Mouse (Mus musculus) megakaryocyte, embryonic 14.5 days (primary cell): ENCODE measurements around the gene Cog5. TPM values are rescaled to one million over a fixed set of nuclear protein-coding genes. Genes with fewer than 3 reads are reported as not detected.

Experiments
- H3K27me3 ChIP-seq: replicated peaks from 2 replicates; pipeline ENCODE3; 2012; ENCODE audit warnings: inconsistent platforms
- H3K36me3 ChIP-seq: replicated peaks from 2 replicates; pipeline ENCODE3; 2012; ENCODE audit warnings: low read length, inconsistent platforms, mixed read lengths
- H3K4me1 ChIP-seq: 2 replicates; pipeline ENCODE4 v1.6.1; 2012; ENCODE audit warnings: inconsistent platforms
- H3K4me3 ChIP-seq: replicated peaks from 2 replicates; pipeline ENCODE3; 2012; ENCODE audit warnings: moderate library complexity, mild to moderate bottlenecking, inconsistent platforms
- H3K9me3 ChIP-seq: 2 replicates; pipeline ENCODE4 v1.6.1; 2012; ENCODE audit warnings: inconsistent platforms
- FLI1 ChIP-seq: IDR thresholded peaks from 2 replicates; pipeline ENCODE4 v1.6.1; 2012; ENCODE audit warnings: low read length, inconsistent platforms, mixed read lengths
- GATA1 ChIP-seq: IDR thresholded peaks from 3 replicates; pipeline ENCODE4 v1.6.1; 2012; ENCODE audit warnings: mixed read lengths, low read length, inconsistent platforms, borderline replicate concordance
- polyA plus RNA-seq: library from polyadenylated mRNA; stranded (reverse); fragments of >175 nt; gene quantifications from 2 replicates; pipeline ENCODE4 v1.2.3, GENCODE M21; 2012; ENCODE audit warnings: low replicate concordance; ENCODE audit not compliant: insufficient read depth

The Cog5 gene
- polyA plus RNA-seq, 1 experiment, result 0.56 TPM

DNA sequence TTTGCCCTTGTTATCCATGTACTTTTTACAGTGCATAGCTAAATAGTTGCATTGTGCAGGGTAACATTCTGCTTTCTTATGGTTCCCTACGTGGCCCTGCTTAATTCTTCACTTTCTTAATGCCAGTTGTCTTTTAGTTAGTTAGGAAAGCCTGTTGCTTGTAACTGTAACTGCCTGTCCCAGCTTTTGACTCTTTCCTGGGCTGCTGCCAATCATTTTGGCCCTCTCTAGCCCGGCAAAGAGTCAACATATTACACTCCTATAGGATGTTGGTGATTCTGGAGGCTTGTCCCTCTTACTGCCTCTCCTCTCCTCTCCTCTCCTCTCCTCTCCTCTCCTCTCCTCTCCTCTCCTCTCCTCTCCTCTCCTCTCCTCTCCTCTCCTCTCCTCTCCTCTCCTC lies 51.5 kb downstream of the Cog5 start:
- Histone ChIP-seq H3K4me3 (no peak overlapping the region), H3K9me3 (no peaks in the 10 kb centered on the region), H3K36me3 (peaks cover 5% of the 10 kb centered on the region), H3K4me1 (peaks cover 7% of the 10 kb centered on the region; the same call in 1 of the 2 replicates), H3K27me3 (no peaks in the 10 kb centered on the region)
- TF ChIP-seq GATA1, result no peak
- no peak for TF ChIP-seq FLI1

DNA sequence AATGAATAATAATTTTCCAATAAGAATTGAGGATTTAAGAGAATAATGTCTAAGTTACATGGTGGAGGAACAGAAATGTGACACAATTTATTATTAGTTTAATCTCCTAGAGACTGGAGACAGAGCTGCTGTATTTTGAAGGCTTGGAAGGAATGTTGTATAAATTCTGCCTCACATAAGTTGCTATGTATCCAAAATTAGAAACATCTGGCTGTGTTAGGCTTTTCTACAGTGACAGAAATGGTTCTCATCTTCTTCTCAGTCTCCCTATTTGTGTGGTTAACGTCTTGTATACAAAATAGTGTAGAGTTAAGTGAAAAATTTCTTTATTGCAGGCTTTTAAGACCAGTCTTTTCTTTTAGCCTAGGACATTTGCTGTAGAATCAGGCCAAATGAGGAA lies 52.9 kb downstream of the Cog5 start:
- H3K4me3 ChIP-seq, result no peak overlapping the region
- no peak for TF ChIP-seq FLI1
- no peak for TF ChIP-seq GATA1
- H3K36me3 ChIP-seq, result peaks cover 5% of the 10 kb centered on the region
- H3K4me1 ChIP-seq, result peaks cover 11% of the 10 kb centered on the region; the same call in 1 of the 2 replicates
- no peaks in the 10 kb centered on the region for H3K27me3 ChIP-seq
- no peaks in the 10 kb centered on the region for H3K9me3 ChIP-seq

DNA sequence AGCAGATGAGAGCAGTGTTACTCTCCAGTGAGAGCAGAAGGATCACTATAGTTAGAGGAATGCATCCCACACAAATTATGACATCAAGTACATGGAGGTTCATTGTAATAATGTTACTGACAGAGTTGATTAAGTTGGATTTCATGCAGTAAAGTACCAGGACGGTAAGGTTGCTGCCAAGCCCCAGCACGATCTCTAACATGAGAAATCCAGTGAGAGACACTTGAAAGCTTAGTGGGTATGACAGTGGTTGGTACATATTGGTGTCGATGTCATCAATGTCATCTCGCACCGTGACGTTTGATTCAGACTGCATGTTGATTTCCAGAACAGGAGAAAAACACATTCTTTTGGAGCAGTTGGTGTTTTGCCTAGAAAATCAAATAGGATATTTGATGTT lies 55.0 kb downstream of the Cog5 start:
- Histone ChIP-seq H3K4me1 (peaks cover 6% of the 10 kb centered on the region; the same call in 1 of the 2 replicates), H3K36me3 (peaks cover 5% of the 10 kb centered on the region), H3K4me3 (no peak overlapping the region), H3K9me3 (no peaks in the 10 kb centered on the region), H3K27me3 (no peaks in the 10 kb centered on the region)
- TF ChIP-seq FLI1 (no peak), GATA1 (no peak)

DNA sequence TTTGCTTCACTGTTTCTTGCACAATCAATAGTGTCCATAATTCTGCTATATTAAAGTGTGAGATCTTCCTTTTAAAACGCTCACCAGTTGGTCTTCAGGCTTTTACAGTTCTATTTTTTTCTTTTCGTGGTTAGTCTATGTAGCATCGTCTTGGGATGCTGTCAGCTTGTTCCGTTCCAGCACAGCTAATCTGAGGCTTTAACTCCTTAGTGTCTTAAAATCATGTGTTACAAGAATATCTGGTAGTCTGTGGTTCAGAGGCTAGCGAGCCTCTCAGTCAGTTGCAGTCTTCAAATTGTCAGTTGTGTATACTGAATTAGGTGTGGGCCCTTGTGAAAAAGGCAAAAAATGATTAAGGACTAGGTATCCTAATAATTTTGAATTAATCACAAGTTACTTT lies 57.6 kb downstream of the Cog5 start:
- Histone ChIP-seq H3K9me3 (no peaks in the 10 kb centered on the region), H3K4me3 (no peak overlapping the region), H3K4me1 (peaks cover 6% of the 10 kb centered on the region; the same call in 1 of the 2 replicates), H3K27me3 (no peaks in the 10 kb centered on the region), H3K36me3 (peaks cover 5% of the 10 kb centered on the region)
- TF ChIP-seq FLI1, result no peak
- TF ChIP-seq GATA1, result no peak

DNA sequence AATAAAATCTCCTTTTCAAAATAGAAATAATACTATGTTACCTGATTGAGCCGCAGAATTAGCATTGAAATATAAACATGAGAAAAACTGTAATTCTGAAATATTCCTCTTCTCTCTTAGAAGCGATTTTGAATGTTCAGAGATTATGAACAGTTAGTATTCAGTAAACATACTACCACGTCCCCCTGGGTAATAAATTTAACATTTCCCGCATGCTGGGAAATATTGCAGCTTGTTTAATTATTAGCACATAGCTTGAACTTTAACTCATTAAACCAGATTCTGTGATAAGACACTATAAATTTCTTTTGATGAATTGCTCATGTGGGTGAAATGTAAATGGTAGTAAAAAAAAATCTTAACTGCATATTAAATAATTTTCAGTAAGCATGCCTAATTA lies 58.1 kb downstream of the Cog5 start:
- Histone ChIP-seq H3K27me3 (no peaks in the 10 kb centered on the region), H3K9me3 (no peaks in the 10 kb centered on the region)
- no peak for TF ChIP-seq GATA1
- TF ChIP-seq FLI1, result no peak

DNA sequence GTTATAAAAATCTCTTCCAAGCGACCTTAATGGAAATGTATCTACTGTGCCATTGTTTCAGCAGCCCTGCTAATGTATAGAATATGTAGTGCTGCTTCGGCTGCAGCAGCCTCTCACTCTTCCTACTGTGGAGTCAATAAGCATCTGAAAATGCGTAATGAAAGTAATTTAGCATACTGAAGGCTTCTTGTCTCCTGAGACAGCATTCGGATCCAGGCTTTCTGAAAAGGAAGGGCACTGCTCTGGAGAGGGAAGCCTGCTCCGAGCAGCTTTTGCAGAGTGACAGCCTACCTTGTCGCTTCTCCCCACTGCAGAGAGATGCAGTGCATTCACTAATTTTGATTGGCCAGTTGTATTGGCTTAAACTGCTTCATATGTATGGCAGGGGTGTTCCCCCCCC lies 58.9 kb downstream of the Cog5 start, which contains the start of gene Gpr22:
Gene Gpr22, minus strand, starts transcription at position 348 of the 400 bp plus-strand sequence.
- Histone ChIP-seq H3K4me1 (peaks cover 7% of the 10 kb centered on the region), H3K9me3 (no peaks in the 10 kb centered on the region), H3K27me3 (no peaks in the 10 kb centered on the region), H3K36me3 (peaks cover 10% of the 10 kb centered on the region), H3K4me3 (no peak within 1 kb of the TSS)
- no peak for TF ChIP-seq GATA1
- TF ChIP-seq FLI1, result no peak

More for the DNA sequence above, 58.1 kb downstream of the Cog5 start:
- H3K36me3 ChIP-seq, result peaks cover 6% of the 10 kb centered on the region
- no peak overlapping the region for H3K4me3 ChIP-seq
- peaks cover 6% of the 10 kb centered on the region; the same call in 1 of the 2 replicates for H3K4me1 ChIP-seq

DNA sequence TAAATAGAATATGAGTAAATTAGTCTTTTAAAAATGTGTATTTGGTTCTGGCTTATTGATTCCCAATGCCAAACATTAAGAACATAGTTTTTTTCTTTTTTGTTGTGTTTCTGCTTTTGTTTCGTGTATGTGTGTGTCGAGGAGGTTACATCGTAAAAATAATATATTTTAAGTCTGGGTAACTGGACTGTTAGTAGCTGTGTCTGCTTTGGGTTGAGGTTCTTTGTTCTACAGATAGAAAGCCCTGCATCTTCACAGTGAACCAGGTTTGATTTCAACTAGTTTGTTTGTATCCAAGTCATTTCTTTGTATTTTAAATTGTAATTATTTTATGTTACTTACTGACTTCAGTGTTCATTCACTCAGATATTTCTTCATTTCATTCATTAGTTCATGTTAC lies 59.4 kb downstream of the Cog5 start:
- Histone ChIP-seq H3K27me3 (no peaks in the 10 kb centered on the region), H3K4me1 (peaks cover 11% of the 10 kb centered on the region), H3K9me3 (no peaks in the 10 kb centered on the region), H3K36me3 (peaks cover 8% of the 10 kb centered on the region), H3K4me3 (no peak overlapping the region)
- no peak for TF ChIP-seq FLI1
- TF ChIP-seq GATA1, result no peak

DNA sequence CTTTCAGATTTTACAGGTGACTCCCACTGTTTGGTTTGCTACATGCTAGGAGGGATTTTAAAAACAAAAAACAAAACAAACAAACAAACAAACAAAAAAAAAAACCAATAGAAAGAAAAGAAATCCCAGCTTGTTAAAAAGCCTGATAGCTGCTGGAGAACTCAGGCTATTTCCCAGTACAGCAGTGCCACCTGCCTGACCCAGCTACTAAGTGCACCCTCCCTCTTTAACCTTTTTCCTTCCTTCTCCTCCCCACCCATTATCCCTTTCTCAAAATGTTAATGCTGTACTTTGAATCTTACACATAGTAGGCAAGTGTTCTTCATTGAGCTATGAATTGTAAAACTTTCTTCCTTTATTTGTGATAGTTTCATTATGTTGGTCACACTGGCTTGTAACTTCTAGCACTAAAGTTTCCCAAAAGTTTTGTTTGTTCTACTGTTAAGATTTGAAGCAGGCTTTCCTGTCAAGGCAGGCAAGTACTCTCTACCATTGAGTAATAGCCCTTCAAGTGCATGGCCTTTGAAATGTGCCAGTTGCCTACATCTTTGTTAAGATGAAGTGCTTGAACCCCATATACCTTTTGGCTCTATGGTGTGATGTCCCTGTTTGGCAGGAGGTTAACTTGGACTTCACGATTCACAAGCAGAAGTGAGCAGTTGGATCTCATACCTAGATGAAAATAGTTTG lies 65.1 kb downstream of the Cog5 start:
- no peak overlapping the region for H3K4me3 ChIP-seq
- peaks cover 8% of the 10 kb centered on the region for H3K4me1 ChIP-seq
- peaks cover 8% of the 10 kb centered on the region for H3K36me3 ChIP-seq
- H3K9me3 ChIP-seq, result no peaks in the 10 kb centered on the region
- H3K27me3 ChIP-seq, result no peaks in the 10 kb centered on the region
- no peak for TF ChIP-seq FLI1
- TF ChIP-seq GATA1, result no peak

DNA sequence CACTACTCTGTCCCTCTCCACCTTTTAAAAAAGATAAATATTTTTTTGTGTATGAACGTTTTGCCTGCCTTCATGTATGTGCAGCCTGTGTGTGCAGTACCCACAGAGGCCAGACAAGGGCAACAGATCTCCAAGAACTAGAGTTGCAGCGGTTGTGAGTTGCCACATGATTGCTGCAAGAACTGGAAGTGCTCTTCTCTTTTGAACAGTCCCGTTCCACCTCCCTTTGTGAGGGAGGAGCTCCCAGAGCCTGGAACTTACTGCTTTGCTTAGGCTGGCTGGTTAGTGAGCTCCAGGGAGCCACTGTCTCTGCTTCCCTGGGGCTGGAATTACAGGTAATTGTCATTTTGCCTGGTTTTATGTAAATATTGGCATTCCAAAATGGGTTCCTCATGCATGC lies 69.9 kb downstream of the Cog5 start:
- no peaks in the 10 kb centered on the region for H3K27me3 ChIP-seq
- no peaks in the 10 kb centered on the region for H3K9me3 ChIP-seq
- no peak overlapping the region for H3K4me3 ChIP-seq
- TF ChIP-seq GATA1, result no peak
- TF ChIP-seq FLI1, result no peak
- peaks cover 4% of the 10 kb centered on the region for H3K36me3 ChIP-seq
- peaks cover 22% of the 10 kb centered on the region for H3K4me1 ChIP-seq

DNA sequence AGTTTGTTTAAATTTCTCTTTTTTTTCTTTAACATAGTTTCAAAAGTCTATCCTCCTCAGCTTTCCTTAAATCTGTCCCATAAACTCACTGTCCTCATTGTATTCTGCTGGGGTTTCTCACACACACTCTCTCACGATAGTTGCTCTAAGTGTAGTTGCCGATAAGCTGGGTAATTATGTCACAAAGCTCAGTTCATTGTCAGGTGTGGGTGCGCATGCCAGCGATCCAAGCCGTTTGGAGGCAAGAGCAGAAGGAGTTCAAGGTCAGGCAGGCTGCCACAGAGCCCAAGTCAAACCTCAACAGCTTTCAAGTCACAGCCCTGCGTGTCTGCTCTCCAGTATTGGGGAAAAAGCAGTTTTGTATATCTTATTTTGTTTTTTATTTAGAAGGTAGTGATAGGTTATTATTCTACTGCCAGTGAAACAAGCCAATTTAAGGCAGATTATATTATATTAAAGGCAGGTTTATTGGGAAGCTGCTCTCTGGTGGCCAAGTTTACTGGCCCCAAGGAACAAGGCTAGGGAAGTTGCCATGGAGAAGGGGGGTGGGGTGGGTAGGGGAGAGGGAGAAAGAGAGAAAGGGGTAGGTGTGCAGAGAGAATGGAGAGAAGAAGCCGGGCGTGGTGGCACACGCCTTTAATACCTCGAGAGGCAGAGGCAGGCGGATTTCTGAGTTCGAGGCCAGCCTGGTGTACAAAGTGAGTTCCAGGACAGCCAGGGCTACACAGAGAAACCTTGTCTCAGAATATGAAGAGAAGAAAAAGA lies 71.0 kb downstream of the Cog5 start:
- no peaks in the 10 kb centered on the region for H3K27me3 ChIP-seq
- H3K36me3 ChIP-seq, result peaks cover 4% of the 10 kb centered on the region
- no peak overlapping the region for H3K4me3 ChIP-seq
- peaks cover 24% of the 10 kb centered on the region for H3K4me1 ChIP-seq
- no peaks in the 10 kb centered on the region for H3K9me3 ChIP-seq
- TF ChIP-seq FLI1 (no peak), GATA1 (no peak)
